Mouse (Mus musculus) hindbrain, postnatal 0 days (tissue): ENCODE results near the gene Hmga1. TPM values are rescaled to one million over a fixed set of nuclear protein-coding genes. Genes with fewer than 3 reads are reported as not detected.

ENCODE experiments used
- ATAC-seq: fragments of 200-750 bp; cut with Nextera tagmentation; 2 replicates; pipeline ENCODE4 v1.8.0; 2017; ENCODE audit warnings: mild to moderate bottlenecking, moderate TSS enrichment, moderate library complexity
- DNase-seq: peaks from one replicate; pipeline ENCODE4 v3.0.0-alpha.2; 2015; ENCODE audit warnings: low spot score
- H3K27ac ChIP-seq: fragments of 300-500 bp; sonication (generic); 2 replicates; pipeline ENCODE4 v1.5.1; 2014; ENCODE audit warnings: mild to moderate bottlenecking
- H3K27me3 ChIP-seq: fragments of 300-500 bp; sonication (generic); 2 replicates; pipeline ENCODE4 v1.6.1; 2014; ENCODE audit warnings: low read length, mixed read lengths; ENCODE audit not compliant: insufficient read depth
- H3K36me3 ChIP-seq: fragments of 300-500 bp; sonication (generic); 2 replicates; pipeline ENCODE4 v1.6.1; 2014; ENCODE audit warnings: low read length, mixed read lengths; ENCODE audit not compliant: insufficient read depth
- H3K4me1 ChIP-seq: fragments of 300-500 bp; sonication (generic); 2 replicates; pipeline ENCODE4 v1.6.1; 2014; ENCODE audit warnings: antibody characterized with exemption, low read length, mixed read lengths; ENCODE audit not compliant: insufficient read depth
- H3K4me2 ChIP-seq: fragments of 300-500 bp; sonication (generic); 2 replicates; pipeline ENCODE4 v1.6.1; 2014; ENCODE audit warnings: low read depth, mild to moderate bottlenecking, low read length, moderate library complexity, mixed read lengths
- H3K4me3 ChIP-seq: fragments of 300-500 bp; sonication (generic); 2 replicates; pipeline ENCODE4 v1.5.1; 2014; ENCODE audit warnings: low read length
- H3K9ac ChIP-seq: fragments of 300-500 bp; sonication (generic); replicated peaks from 2 replicates; pipeline ENCODE4 v1.6.1; 2014; ENCODE audit warnings: mild to moderate bottlenecking, low read length, moderate library complexity, mixed read lengths
- H3K9me3 ChIP-seq: fragments of 300-500 bp; sonication (generic); 2 replicates; pipeline ENCODE4 v1.6.1; 2016; ENCODE audit warnings: low read length, mixed read lengths
- CTCF ChIP-seq: IDR thresholded peaks from 2 replicates; pipeline ENCODE4 v1.5.1; 2016; ENCODE audit warnings: antibody characterized with exemption, control low read depth, low read depth
- WGBS: fragments of 180-500 bp; shearing (Covaris S2); extraction: QIAGEN DNeasy Blood & Tissue Kit; methylation state at CpG from one replicate; pipeline ENCODE4 v1.1.7; 2014; 5-methylcytosine and 5-hydroxymethylcytosine counted together
- polyA plus RNA-seq: library from polyadenylated mRNA; unstranded; fragments of >200 nt; fragmentation: Nextera tagmentation; extraction: Ambion mirVana; gene quantifications from 2 replicates; pipeline ENCODE4 v1.2.1, GENCODE M21; 2015
- total RNA-seq: library from RNA; depleted of rRNA; stranded (reverse); fragments of >200 nt; gene quantifications from 2 replicates; pipeline ENCODE4 v1.2.3, GENCODE M21; 2014

Hmga1 gene
- total and polyA plus RNA-seq, 2 experiments from 2014 or later, result 145 to 170 TPM

DNA sequence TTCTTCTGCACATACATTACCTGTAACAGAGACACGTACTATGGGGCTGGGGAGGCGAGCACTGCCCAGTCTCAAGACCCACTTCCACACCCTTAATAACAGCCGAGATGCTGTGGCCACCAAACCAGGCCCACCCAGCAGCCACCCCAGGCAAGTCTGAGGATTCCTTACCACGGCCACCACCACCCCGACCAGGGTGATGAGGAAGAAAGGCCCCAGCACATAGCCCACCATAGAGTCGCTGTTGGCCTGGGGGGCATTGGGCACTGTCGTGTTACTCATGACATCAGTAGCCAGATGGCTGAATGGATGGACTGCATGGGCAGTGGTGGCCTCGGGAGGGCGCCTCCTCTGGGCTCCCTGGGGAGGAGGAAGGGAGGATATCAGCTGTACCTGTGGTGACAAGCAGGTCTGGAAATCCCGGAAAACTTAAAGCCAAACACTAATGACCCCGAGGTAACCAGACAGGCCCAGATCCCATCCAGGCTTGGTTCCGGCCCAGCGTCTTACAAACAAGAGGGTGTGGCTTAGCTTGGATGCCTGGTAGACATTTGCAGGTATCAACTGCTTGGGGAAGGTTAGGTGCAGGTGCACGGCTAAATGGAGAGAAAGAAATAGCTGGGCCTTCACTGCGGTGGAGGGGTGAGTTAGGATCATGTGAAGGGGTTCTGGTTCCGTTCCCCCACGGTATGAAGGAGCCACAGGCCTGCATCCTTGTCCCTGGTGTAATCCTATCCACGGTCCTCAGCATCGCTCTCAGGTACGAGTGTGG lies 8.3 kb downstream of the Hmga1 start:
- DNase-seq (peak; percentile 50), ATAC-seq (no peak; the same call in 1 of the 2 replicates)
- Histone ChIP-seq H3K9me3 (no peaks in the 10 kb centered on the region), H3K9ac (peak overlapping the region; percentile 63), H3K4me3 (peak overlapping the region; percentile 65), H3K36me3 (no peaks in the 10 kb centered on the region), H3K27ac (peak overlapping the region; percentile 83), H3K4me2 (peak overlapping the region; percentile 86), H3K4me1 (peaks cover 10% of the 10 kb centered on the region), H3K27me3 (no peaks in the 10 kb centered on the region)
- peak; percentile 43 for TF ChIP-seq CTCF
- WGBS, result 16% methylated on average over 19 of the region's 20 CpGs

GRCm38 (mm10) chr17:27565163-27565941 lies 9.1 kb downstream of the Hmga1 start, which contains the start of gene AI413582:
AI413582 (minus strand) TSS chr17:27565756.
- no peaks in the 10 kb centered on the region for H3K9me3 ChIP-seq
- no peaks in the 10 kb centered on the region for H3K36me3 ChIP-seq
- peak within 1 kb of the TSS; percentile 83 for H3K27ac ChIP-seq
- ATAC-seq (peak; percentile 93), DNase-seq (peak; percentile 95)
- no peaks in the 10 kb centered on the region for H3K27me3 ChIP-seq
- H3K4me1 ChIP-seq, result peaks cover 10% of the 10 kb centered on the region
- WGBS, result 0% methylated on average over 58 of the region's 58 CpGs
- H3K4me2 ChIP-seq, result peak within 1 kb of the TSS; percentile 86
- peak; percentile 52 for TF ChIP-seq CTCF
- H3K4me3 ChIP-seq, result peak within 1 kb of the TSS; percentile 65
- peak within 1 kb of the TSS; percentile 63 for H3K9ac ChIP-seq

DNA sequence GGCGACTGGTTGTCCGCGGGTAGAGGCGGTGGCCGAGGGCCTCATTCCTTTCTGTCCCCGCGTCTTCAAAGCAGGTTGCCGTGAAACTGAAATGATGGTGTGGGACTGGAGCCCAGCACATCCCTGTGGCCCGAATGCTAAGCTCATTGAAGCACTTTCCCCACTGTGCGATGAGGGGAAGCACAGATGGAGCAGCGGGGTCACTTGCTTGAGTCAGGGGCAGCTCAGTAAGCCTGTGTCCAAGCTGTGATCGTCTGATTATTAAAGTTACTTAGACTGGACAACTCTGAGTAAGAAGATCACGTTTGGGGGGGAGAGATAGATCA lies 9.6 kb downstream of the Hmga1 start:
- peak overlapping the region; percentile 86 for H3K4me2 ChIP-seq
- DNase-seq (no peak), ATAC-seq (no peak)
- H3K9me3 ChIP-seq, result no peaks in the 10 kb centered on the region
- H3K9ac ChIP-seq, result peak overlapping the region; percentile 63
- H3K4me3 ChIP-seq, result peak overlapping the region; percentile 65
- H3K4me1 ChIP-seq, result peaks cover 10% of the 10 kb centered on the region
- TF ChIP-seq CTCF, result no peak
- peak overlapping the region; percentile 83 for H3K27ac ChIP-seq
- H3K36me3 ChIP-seq, result no peaks in the 10 kb centered on the region
- H3K27me3 ChIP-seq, result no peaks in the 10 kb centered on the region
- 0% methylated on average over 13 of the region's 13 CpGs for WGBS

DNA sequence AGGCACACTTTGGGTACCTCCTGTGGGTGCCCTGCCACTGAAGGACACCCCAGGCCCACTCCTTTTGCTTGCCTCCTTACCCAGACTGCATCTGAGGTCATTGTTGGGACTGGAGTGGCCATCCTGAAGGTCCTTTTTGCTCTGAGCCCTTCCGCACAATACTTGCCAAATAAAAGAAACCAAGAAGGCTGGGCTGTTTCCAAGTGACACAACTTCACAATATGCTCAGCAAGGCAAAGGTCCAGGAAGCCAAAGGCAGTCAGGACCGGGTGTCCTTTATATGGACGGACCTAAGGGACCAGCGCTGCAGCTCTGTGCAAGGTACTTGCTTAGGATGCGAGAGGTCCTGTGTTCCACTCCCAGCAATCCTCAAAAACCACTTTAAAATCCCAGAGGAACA lies 11.9 kb downstream of the Hmga1 start:
- no peak overlapping the region for H3K27ac ChIP-seq
- no peak overlapping the region for H3K4me3 ChIP-seq
- peaks cover 10% of the 10 kb centered on the region for H3K4me1 ChIP-seq
- H3K27me3 ChIP-seq, result no peaks in the 10 kb centered on the region
- DNase-seq, result no peak
- no peak for ATAC-seq
- H3K36me3 ChIP-seq, result no peaks in the 10 kb centered on the region
- H3K4me2 ChIP-seq, result no peak overlapping the region
- no peaks in the 10 kb centered on the region for H3K9me3 ChIP-seq
- 76% methylated on average over 5 of the region's 5 CpGs for WGBS
- no peak overlapping the region for H3K9ac ChIP-seq
- TF ChIP-seq CTCF, result no peak

DNA sequence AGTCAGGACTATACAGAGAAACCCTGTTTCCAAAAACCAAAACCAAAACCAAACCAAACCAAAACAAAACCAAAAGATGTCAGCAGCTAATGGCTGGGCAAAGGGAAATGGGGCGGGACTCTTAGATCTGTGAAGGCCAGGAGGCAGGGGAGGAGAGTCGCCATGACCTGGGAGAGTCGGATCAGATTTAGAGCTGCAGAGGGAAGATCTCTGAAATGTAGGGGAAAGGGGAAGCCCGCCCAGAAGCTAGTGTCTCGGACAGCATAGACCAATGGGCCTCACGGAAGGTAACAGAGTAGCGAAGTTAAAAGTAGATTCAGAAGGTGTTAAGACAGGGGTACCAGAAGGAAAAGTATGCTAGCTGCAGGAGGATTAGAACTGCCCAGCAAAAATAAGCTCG lies 15.0 kb downstream of the Hmga1 start:
- 78% methylated on average over 8 of the region's 8 CpGs for WGBS
- ATAC-seq (no peak), DNase-seq (no peak)
- no peak overlapping the region for H3K9ac ChIP-seq
- no peaks in the 10 kb centered on the region for H3K9me3 ChIP-seq
- H3K4me3 ChIP-seq, result no peak overlapping the region
- H3K4me2 ChIP-seq, result no peak overlapping the region
- TF ChIP-seq CTCF, result no peak
- no peaks in the 10 kb centered on the region for H3K27me3 ChIP-seq
- H3K4me1 ChIP-seq, result peaks cover 9% of the 10 kb centered on the region
- H3K36me3 ChIP-seq, result no peaks in the 10 kb centered on the region
- H3K27ac ChIP-seq, result peak overlapping the region; percentile 5; the same call in 1 of the 2 replicates

- ATAC-seq, result no peak
- Histone ChIP-seq H3K9ac (no peak overlapping the region), H3K36me3 (0 out of 2 replicates have a peak, but pooled peaks cover 7% of the 10 kb centered on the region), H3K27ac (peak overlapping the region; percentile 58), H3K9me3 (no peaks in the 10 kb centered on the region), H3K4me2 (no peak overlapping the region), H3K27me3 (no peaks in the 10 kb centered on the region), H3K4me1 (peaks cover 9% of the 10 kb centered on the region), H3K4me3 (no peak overlapping the region)
- DNase-seq, result no peak
- TF ChIP-seq CTCF, result no peak
- WGBS, result 83% methylated on average over 10 of the region's 10 CpGs
Observed at GRCm38 (mm10) chr17:27573772-27574320, 17.5 kb downstream of the Hmga1 start.
